Mouse (Mus musculus) left cerebral cortex, postnatal 4 days (tissue): Measurements from ENCODE around the gene 1700025G04Rik. TPM values are rescaled to one million over a fixed set of nuclear protein-coding genes. Genes with fewer than 3 reads are reported as not detected.

Experiments used
- DNase-seq: peaks from one replicate; pipeline ENCODE4 v3.0.0-alpha.2; 2022
- intact Hi-C: fragments of 180-260 bp; cut with DNase I; formaldehyde crosslinking; loops from one replicate; pipeline ENCODE4 v1.15.1; 2025
- total RNA-seq, 2 experiments: library from RNA; stranded (reverse); gene quantifications; 2 replicates each; pipeline ENCODE4 v1.2.3; 2021

Gene 1700025G04Rik
- total RNA-seq, 2 experiments from 2014 or later = 51.3 to 51.4 TPM

GRCm38 (mm10) chr1:152077171-152077715, 12.7 kb downstream of the 1700025G04Rik start:
- intact Hi-C loops = no loop called here
- DNase-seq = no peak

- intact Hi-C loops = no loop called here
- no peak for DNase-seq
These were observed 13.6 kb downstream of the 1700025G04Rik start for GRCm38 (mm10) chr1:152076222-152076845.

- intact Hi-C loops = no loop called here
These were observed 14.2 kb downstream of the 1700025G04Rik start for GRCm38 (mm10) chr1:152075725-152076124.

GRCm38 (mm10) chr1:152070441-152070840, 19.5 kb downstream of the 1700025G04Rik start:
- DNase-seq = no peak
- intact Hi-C loops = no loop called here

More at GRCm38 (mm10) chr1:152075725-152076124, 14.2 kb downstream of the 1700025G04Rik start:
- no peak for DNase-seq

GRCm38 (mm10) chr1:152069745-152070144, 20.2 kb downstream of the 1700025G04Rik start:
- intact Hi-C loops = no loop called here
- DNase-seq = no peak

GRCm38 (mm10) chr1:152067919-152068318, 22.0 kb downstream of the 1700025G04Rik start:
- DNase-seq = no peak
- intact Hi-C loops = no loop called here

- intact Hi-C loops = no loop called here
- DNase-seq = no peak
These were observed 24.4 kb downstream of the 1700025G04Rik start for GRCm38 (mm10) chr1:152065527-152065926.

- intact Hi-C loops = no loop called here
- peak; percentile 66 for DNase-seq
These were observed 26.4 kb downstream of the 1700025G04Rik start for GRCm38 (mm10) chr1:152063357-152064145.

- intact Hi-C loops = no loop called here
- DNase-seq = no peak
These were observed 28.2 kb downstream of the 1700025G04Rik start for GRCm38 (mm10) chr1:152061745-152062144.

- no peak for DNase-seq
- intact Hi-C loops = no loop called here
These were observed 29.7 kb downstream of the 1700025G04Rik start for GRCm38 (mm10) chr1:152060265-152060664.

- intact Hi-C loops = no loop called here
- DNase-seq = no peak
These were observed 31.1 kb downstream of the 1700025G04Rik start for GRCm38 (mm10) chr1:152058776-152059175.

GRCm38 (mm10) chr1:152053112-152053511, 36.8 kb downstream of the 1700025G04Rik start:
- DNase-seq = no peak
- intact Hi-C loops = no loop called here

- intact Hi-C loops = no loop called here
- DNase-seq = no peak
These were observed 38.1 kb downstream of the 1700025G04Rik start for GRCm38 (mm10) chr1:152051858-152052257.

GRCm38 (mm10) chr1:152050037-152050436, 39.9 kb downstream of the 1700025G04Rik start:
- DNase-seq = no peak
- intact Hi-C loops = no loop called here

GRCm38 (mm10) chr1:152048291-152048690, 41.6 kb downstream of the 1700025G04Rik start:
- no peak for DNase-seq
- intact Hi-C loops = no loop called here

- intact Hi-C loops = no loop called here
These were observed 42.5 kb downstream of the 1700025G04Rik start for GRCm38 (mm10) chr1:152047416-152047815.

GRCm38 (mm10) chr1:152043453-152043852, 46.5 kb downstream of the 1700025G04Rik start:
- intact Hi-C loops = no loop called here
- DNase-seq = no peak

More at GRCm38 (mm10) chr1:152047416-152047815, 42.5 kb downstream of the 1700025G04Rik start:
- no peak for DNase-seq

- intact Hi-C loops = no loop called here
- DNase-seq = no peak
These were observed 47.5 kb downstream of the 1700025G04Rik start for GRCm38 (mm10) chr1:152042409-152042808.

- intact Hi-C loops = no loop called here
These were observed 48.9 kb downstream of the 1700025G04Rik start for GRCm38 (mm10) chr1:152041005-152041404.

GRCm38 (mm10) chr1:152040053-152040452, 49.9 kb downstream of the 1700025G04Rik start:
- no peak for DNase-seq
- intact Hi-C loops = no loop called here

More at GRCm38 (mm10) chr1:152041005-152041404, 48.9 kb downstream of the 1700025G04Rik start:
- no peak for DNase-seq

GRCm38 (mm10) chr1:152039588-152039987, 50.3 kb downstream of the 1700025G04Rik start:
- intact Hi-C loops = no loop called here
- no peak for DNase-seq

- DNase-seq = no peak
- intact Hi-C loops = no loop called here
These were observed 51.8 kb downstream of the 1700025G04Rik start for GRCm38 (mm10) chr1:152038086-152038485.
